Mouse (Mus musculus) myocyte (in vitro differentiated cells): ENCODE data around the gene Nmt2. TPM values are rescaled to one million over a fixed set of nuclear protein-coding genes. Genes with fewer than 3 reads are reported as not detected.

Experiments
- H3K27me3 ChIP-seq: one replicate; pipeline ENCODE4 v1.6.1; 2011; ENCODE audit not compliant: control insufficient read depth, insufficient read depth, insufficient read length
- H3K36me3 ChIP-seq: one replicate; pipeline ENCODE4 v1.6.1; 2011; ENCODE audit not compliant: control insufficient read depth, insufficient read depth
- H3K4me2 ChIP-seq: one replicate; pipeline ENCODE4 v1.6.1; 2011; ENCODE audit warnings: low read depth, control low read depth
- H3K4me3 ChIP-seq: one replicate; pipeline ENCODE4 v1.5.1; 2011; ENCODE audit warnings: mild to moderate bottlenecking, control low read depth, moderate library complexity
- H3K79me2 ChIP-seq: one replicate; pipeline ENCODE4 v1.6.1; 2011; ENCODE audit not compliant: control insufficient read depth, insufficient read depth
- H3ac ChIP-seq: one replicate; pipeline ENCODE4 v1.6.1; 2011; ENCODE audit not compliant: control insufficient read depth, insufficient read length
- CEBPB ChIP-seq: IDR thresholded peaks from 2 replicates; pipeline ENCODE4 v1.6.1; 2011; ENCODE audit warnings: mild to moderate bottlenecking, moderate library complexity; ENCODE audit not compliant: poor library complexity, insufficient read depth, severe bottlenecking
- E2F4 ChIP-seq: IDR thresholded peaks from one replicate; pipeline ENCODE4 v1.6.1; 2011; ENCODE audit warnings: mild to moderate bottlenecking, control low read depth, moderate library complexity; ENCODE audit not compliant: insufficient read depth
- MAX ChIP-seq: IDR thresholded peaks from one replicate; pipeline ENCODE4 v1.6.1; 2011; ENCODE audit warnings: low read depth, mild to moderate bottlenecking, control low read depth
- MYOD1 ChIP-seq, 3 experiments: IDR thresholded peaks; one replicate each; pipeline ENCODE4 v1.6.1; 2011; ENCODE audit warnings: control low read depth in 2 of 3, low read depth in 2 of 3, mild to moderate bottlenecking in 2 of 3, moderate library complexity in 1 of 3; ENCODE audit not compliant: insufficient read length in 2 of 3, control insufficient read depth in 1 of 3
- MYOG ChIP-seq, 3 experiments: IDR thresholded peaks; one replicate each; pipeline ENCODE4 v1.6.1; 2011; ENCODE audit warnings: control low read depth in 2 of 3, low read depth in 2 of 3, mild to moderate bottlenecking in 2 of 3; ENCODE audit not compliant: insufficient read length in 2 of 3, control insufficient read depth in 1 of 3, insufficient read depth in 1 of 3
- POLR2A ChIP-seq: IDR thresholded peaks from one replicate; pipeline ENCODE4 v1.6.1; 2011; ENCODE audit warnings: low read depth, mild to moderate bottlenecking, control low read depth, moderate library complexity; ENCODE audit not compliant: insufficient read length
- POLR2AphosphoS2 ChIP-seq: IDR thresholded peaks from one replicate; pipeline ENCODE4 v1.6.1; 2011; ENCODE audit warnings: low read depth, control low read depth; ENCODE audit not compliant: insufficient read length
- REST ChIP-seq: IDR thresholded peaks from one replicate; pipeline ENCODE4 v1.6.1; 2011; ENCODE audit warnings: mild to moderate bottlenecking, control low read depth, moderate library complexity; ENCODE audit not compliant: insufficient read depth, insufficient read length
- SRF ChIP-seq: IDR thresholded peaks from one replicate; pipeline ENCODE4 v1.6.1; 2011; ENCODE audit warnings: low read depth; ENCODE audit not compliant: control insufficient read depth, insufficient read length
- TCF12 ChIP-seq: IDR thresholded peaks from one replicate; pipeline ENCODE4 v1.6.1; 2011; ENCODE audit warnings: mild to moderate bottlenecking, control low read depth; ENCODE audit not compliant: poor library complexity, insufficient read depth, severe bottlenecking
- TCF3 ChIP-seq: IDR thresholded peaks from one replicate; pipeline ENCODE4 v1.6.1; 2011; ENCODE audit warnings: low read depth, control low read depth; ENCODE audit not compliant: insufficient read length
- USF1 ChIP-seq: IDR thresholded peaks from one replicate; pipeline ENCODE4 v1.6.1; 2011; ENCODE audit warnings: low read depth, mild to moderate bottlenecking, control low read depth, moderate library complexity
- polyA plus RNA-seq: library from polyadenylated mRNA; unstranded; fragments of >200 nt; fragmentation: generic; extraction: Trizol; gene quantifications from one replicate; pipeline ENCODE4 v1.2.1, GENCODE M21; 2012; ENCODE audit warnings: missing spikeins

Nmt2 gene
- polyA plus RNA-seq, 1 experiment = 14.5 TPM

GRCm38 (mm10) chr2:3333761-3334160, 49.7 kb downstream of the Nmt2 start:
- Histone ChIP-seq H3K36me3 (peaks cover 15% of the 10 kb centered on the region), H3K79me2 (peaks cover 26% of the 10 kb centered on the region), H3K4me3 (peak overlapping the region; percentile 65), H3ac (no peak overlapping the region), H3K27me3 (peaks cover 14% of the 10 kb centered on the region), H3K4me2 (no peak overlapping the region)
- TF ChIP-seq POLR2A (no peak), TCF3 (no peak), USF1 (no peak), CEBPB (no peak), TCF12 (no peak), POLR2AphosphoS2 (no peak), MAX (no peak)

GRCm38 (mm10) chr2:3335611-3336301, 51.7 kb downstream of the Nmt2 start, which contains the start of gene Acbd7:
Gene Acbd7, plus strand, starts transcription at chr2:3336168.
- peak within 1 kb of the TSS; percentile 87 for H3K4me2 ChIP-seq
- peaks cover 15% of the 10 kb centered on the region for H3K79me2 ChIP-seq
- no peak for TF ChIP-seq REST
- TF ChIP-seq CEBPB = no peak
- peaks cover 21% of the 10 kb centered on the region for H3K27me3 ChIP-seq
- H3K4me3 ChIP-seq = no peak within 1 kb of the TSS
- H3ac ChIP-seq = no peak within 1 kb of the TSS
- H3K36me3 ChIP-seq = no peaks in the 10 kb centered on the region

- H3ac ChIP-seq = no peak overlapping the region
- H3K4me3 ChIP-seq = no peak overlapping the region
- H3K4me2 ChIP-seq = no peak overlapping the region
- TF ChIP-seq SRF (no peak), MYOD1 (IDR thresholded peaks at IDR 0.05; ENCODE audit: control insufficient read depth in 1 of 3, insufficient read length in 2 of 3, low read depth in 2 of 3) (no peak), MYOG (IDR thresholded peaks at IDR 0.05; ENCODE audit: control insufficient read depth in 1 of 3, insufficient read depth in 1 of 3, insufficient read length in 2 of 3, low read depth in 2 of 3) (no peak), REST (no peak), TCF3 (no peak), TCF12 (no peak), POLR2AphosphoS2 (no peak), USF1 (no peak), MAX (no peak), CEBPB (no peak), POLR2A (no peak), E2F4 (no peak)
- peaks cover 35% of the 10 kb centered on the region for H3K27me3 ChIP-seq
- no peaks in the 10 kb centered on the region for H3K79me2 ChIP-seq
- H3K36me3 ChIP-seq = no peaks in the 10 kb centered on the region
Observed at GRCm38 (mm10) chr2:3348422-3348821, 64.4 kb downstream of the Nmt2 start.

GRCm38 (mm10) chr2:3348919-3349318, 64.9 kb downstream of the Nmt2 start:
- Histone ChIP-seq H3K36me3 (no peaks in the 10 kb centered on the region), H3ac (no peak overlapping the region), H3K27me3 (peaks cover 31% of the 10 kb centered on the region), H3K79me2 (no peaks in the 10 kb centered on the region), H3K4me3 (no peak overlapping the region), H3K4me2 (no peak overlapping the region)
- TF ChIP-seq MYOG (IDR thresholded peaks at IDR 0.05; ENCODE audit: control insufficient read depth in 1 of 3, insufficient read depth in 1 of 3, insufficient read length in 2 of 3, low read depth in 2 of 3) (no peak), TCF12 (no peak), POLR2AphosphoS2 (no peak), E2F4 (no peak), MYOD1 (IDR thresholded peaks at IDR 0.05; ENCODE audit: control insufficient read depth in 1 of 3, insufficient read length in 2 of 3, low read depth in 2 of 3) (no peak)

- Histone ChIP-seq H3K4me3 (no peak overlapping the region), H3K36me3 (no peaks in the 10 kb centered on the region), H3K27me3 (peaks cover 29% of the 10 kb centered on the region), H3ac (no peak overlapping the region), H3K79me2 (no peaks in the 10 kb centered on the region), H3K4me2 (no peak overlapping the region)
- TF ChIP-seq TCF12 = no peak
- TF ChIP-seq REST = no peak
- TF ChIP-seq SRF = no peak
- no peak for TF ChIP-seq MAX
- TF ChIP-seq TCF3 = no peak
- TF ChIP-seq CEBPB = no peak
- no peak for TF ChIP-seq MYOG (IDR thresholded peaks at IDR 0.05; ENCODE audit: control insufficient read depth in 1 of 3, insufficient read depth in 1 of 3, insufficient read length in 2 of 3, low read depth in 2 of 3)
- TF ChIP-seq POLR2A = no peak
- TF ChIP-seq USF1 = no peak
- TF ChIP-seq MYOD1 (IDR thresholded peaks at IDR 0.05; ENCODE audit: control insufficient read depth in 1 of 3, insufficient read length in 2 of 3, low read depth in 2 of 3) = no peak
- TF ChIP-seq E2F4 = no peak
- no peak for TF ChIP-seq POLR2AphosphoS2
Observed at GRCm38 (mm10) chr2:3353160-3353559, 69.1 kb downstream of the Nmt2 start.
